Mouse (Mus musculus) spleen, postnatal 4 days (tissue): ENCODE results near the gene Ercc6.

Experiments used
- DNase-seq, 2 experiments: peaks; one replicate each; pipeline ENCODE4 v3.0.0; 2022; ENCODE audit warnings: low spot score in 2 of 2

Ercc6 gene

DNA sequence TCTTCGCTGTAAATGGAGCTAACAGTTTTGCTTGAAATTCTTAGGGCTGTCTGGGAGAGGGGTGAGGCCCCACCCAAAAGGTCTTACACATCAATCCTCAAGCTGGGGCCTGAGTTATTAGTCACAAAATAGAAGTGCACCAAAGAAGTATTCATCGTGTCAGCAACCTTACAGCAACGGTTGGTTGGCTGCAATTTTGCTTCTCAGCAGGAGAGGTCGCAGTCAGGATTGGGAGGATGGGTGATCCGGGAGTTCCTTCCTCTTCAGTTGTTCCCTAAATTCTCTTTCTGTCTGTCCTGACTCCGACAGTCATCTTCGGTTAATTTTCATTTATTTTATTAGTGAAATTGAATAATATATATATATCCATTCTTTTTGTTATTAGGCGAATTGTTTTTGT is 59.2 kb downstream of the Ercc6 start:
- no peak for DNase-seq

DNA sequence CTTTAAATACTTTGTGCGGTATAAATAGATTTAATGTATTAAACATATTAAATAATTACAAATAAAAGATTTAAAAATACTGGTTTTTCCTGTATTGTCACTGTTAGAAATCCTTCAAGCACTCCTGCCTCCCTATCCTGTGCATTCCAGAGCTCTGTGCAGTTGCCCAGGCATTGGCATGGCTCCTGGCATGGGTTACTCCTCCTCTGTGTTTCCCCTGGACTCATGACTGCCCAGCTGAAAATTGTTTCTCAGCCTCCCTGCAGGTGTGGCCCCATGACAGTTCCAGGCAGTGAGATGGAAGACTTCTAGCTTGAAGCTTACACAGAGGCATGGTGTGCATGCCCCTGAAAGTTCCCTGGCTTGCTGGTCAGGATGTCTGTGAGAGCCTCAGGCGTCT is 65.1 kb downstream of the Ercc6 start:
- no peak for DNase-seq

DNA sequence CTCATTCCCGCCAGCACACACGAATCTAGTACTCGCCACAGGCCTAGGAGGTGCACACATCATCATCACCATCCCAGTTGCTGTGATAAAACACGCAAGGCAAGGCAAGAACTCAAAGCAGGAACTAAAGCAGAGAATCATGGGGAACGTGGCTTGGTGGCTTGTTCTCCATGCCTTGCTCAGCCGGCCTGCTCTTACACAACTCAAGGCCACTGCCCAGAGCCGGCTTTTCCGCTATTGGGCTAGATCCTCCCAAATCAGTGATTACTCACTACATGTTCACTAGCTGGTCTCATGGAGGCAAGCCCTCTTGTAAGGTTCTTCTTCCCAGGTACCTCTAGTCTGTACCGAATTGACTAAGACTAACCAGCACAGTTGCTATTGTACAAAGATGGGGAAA is 70.4 kb downstream of the Ercc6 start:
- no peak for DNase-seq

DNA sequence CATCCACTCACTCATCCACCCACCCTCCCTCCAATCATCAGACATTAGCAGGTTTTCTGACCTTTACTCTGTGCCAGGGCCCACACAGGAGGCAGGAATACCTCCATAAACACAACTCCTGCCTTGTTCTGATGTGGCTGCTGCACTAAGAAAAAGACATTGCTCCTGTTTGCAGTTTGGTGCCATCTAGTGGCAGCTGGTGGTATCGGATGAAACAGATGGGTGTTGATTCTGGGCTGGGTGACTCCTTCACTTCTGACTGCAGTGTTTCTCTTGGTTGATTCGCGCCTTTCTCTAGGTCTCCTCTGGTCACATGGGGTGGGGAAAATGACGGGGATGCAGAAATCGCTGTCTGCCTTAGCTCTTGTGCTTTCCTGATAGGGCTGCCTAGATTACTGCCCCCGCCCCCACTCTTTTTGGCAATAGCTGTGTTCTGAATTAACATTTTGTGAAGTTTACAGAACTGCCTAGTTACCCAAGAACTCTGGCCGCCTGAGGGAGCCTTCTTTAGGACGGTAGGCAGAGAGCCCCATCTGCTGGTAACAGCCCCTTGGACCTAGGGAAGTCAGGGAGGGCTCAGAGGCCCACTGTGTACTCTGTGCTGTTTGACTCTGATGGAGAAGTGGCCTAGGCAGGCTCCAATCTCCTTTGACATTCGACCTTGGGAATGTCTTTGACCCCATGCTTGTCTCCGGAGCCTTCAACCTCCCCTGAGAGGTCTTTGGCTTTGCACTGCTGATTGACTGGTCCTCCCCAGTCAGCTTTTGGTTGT is 73.9 kb downstream of the Ercc6 start:
- peak; percentile 55 to 87 for DNase-seq

DNA sequence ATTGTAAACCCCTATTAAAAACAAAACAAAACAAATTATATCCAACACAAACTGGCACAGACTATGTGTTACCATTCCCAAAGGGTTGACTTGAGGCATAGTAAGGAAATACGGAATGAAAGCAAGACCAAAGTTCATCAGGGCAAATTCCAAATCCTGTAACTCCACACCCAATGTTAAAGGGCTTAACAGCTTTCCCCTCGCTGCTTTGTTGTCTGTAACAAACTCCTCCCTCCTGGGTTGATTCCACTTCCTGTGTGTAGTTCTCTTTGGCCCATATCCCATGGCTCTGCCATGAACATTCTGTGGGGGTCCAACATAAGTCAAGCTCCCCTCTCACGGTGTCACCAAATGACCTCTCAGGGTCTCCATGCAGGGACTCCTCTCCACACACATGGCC is 77.1 kb downstream of the Ercc6 start:
- DNase-seq, result no peak

DNA sequence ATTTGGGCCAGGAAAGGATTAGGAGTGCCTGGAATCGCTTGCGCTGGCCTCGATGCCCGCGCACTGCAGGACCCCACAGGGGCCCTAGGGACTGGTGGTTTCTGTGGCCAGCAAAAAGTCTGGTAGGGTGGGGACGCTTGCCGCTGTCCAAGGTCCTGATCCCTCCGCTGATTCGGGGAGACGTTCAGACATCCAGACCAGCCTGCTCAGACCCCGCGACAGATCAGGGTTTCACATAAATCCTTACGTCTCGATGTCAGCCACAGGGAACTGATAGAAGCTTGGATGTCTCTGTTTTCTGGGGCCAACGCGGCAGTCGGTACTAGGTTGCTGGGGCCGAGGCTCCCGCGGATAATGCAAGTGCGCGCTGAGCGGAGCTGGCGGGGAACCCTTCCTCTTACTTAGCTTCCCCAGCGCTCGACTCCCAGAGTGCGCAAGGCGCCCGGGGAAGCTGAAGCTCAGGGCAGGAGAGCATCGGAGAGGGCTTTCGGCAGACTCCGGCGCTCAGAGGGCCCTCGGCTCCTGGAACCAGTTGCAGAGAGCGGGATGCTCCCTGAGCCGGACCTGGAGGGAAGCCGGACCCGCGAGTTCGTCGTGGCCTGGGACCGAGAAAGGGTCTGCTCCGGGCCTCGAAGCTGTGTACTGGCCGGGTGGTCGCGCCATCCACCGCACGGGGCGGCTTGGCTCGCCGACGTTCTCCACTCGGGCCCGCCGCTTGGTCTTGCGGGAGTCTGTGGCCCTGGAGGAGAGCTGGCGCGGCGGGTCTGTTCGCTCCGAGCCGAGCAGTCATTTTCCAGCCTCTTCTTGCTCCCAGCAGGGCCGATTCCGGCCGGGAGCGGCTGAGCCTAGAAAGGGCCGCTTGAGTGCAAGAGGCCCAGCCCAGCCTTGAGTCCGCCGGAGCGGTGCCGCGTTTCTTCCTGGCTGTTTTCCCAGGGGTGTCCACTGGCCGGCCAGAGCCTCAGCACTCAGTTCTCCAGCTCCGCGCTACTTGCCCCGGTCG is 84.2 kb downstream of the Ercc6 start:
- peak; percentile 57 to 84 for DNase-seq

DNA sequence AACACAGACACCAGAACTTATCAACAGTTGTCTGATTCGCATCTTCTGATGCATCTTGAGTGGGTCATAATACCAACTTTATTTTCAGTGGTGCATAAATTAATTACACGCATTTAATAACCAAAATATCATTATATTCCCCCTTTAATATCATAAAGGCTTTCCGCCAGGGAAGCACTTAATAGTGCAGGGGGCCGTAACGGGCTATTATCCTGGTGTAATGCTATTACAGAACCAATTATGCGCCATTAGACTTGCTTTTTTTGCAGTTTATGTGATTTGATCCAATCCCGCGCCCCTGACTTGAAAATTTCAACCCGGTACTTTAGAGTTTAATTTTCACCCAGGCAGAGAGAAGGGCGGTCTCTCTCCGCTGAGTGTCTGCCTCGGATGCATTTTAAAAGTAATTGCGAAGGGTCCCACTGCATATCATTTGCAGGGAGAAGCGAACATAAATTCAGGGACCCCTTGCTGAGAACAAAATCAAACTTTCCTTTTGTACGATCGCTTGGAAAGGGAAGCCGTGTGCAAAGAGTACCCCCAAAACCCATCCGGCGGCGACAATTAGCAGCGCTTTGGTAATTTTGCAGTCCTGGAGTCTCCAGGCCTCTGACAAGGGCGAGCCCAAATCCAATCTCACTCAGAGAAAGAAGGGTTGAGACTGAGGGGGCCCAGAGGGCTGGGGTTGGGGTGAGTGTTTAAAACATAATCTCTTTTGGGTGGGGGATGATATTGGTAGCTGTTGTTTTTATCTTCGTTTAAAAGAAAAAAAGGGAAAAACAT is 85.3 kb downstream of the Ercc6 start:
- no peak for DNase-seq

DNA sequence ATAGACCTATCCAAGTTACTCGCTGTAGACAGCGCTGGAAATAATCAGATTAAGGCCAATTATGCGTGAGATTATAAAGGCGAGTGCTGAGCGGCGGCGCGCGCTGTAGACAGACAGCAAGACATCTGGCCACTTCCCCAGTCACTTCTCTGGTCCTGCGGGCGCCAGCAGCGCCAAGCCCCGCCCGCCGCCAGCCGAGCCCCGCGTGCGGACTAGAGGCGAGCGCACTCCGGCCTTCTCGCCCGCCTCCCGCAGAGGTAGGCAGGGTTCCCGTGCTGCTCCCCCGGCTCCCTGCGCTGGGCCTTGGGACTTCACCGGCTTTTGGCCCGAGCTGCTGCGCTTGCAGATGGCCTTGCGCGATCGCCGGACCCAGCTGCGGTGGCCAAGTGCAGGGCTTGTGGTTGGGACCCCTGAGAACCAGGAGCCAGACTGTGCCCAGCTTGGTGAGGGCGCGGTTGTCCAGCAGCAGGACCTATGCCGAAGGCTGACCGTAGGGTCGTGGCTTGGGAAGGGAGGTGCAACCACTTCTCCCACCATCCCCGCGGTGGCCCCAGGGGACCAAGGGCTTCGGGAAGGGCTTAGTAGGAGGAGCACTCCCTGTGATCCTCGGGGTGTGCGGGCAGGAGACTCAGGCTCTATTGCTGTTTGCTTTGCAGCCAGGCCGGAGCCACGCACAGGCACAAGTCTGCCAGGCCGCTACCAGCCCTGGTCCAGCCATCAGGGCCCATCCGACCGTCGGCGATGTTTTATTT is 86.1 kb downstream of the Ercc6 start, which contains the start of gene Prrxl1:
Gene Prrxl1, plus strand, starts transcription at position 118 of the 752 bp plus-strand sequence.
- DNase-seq, result no peak

DNA sequence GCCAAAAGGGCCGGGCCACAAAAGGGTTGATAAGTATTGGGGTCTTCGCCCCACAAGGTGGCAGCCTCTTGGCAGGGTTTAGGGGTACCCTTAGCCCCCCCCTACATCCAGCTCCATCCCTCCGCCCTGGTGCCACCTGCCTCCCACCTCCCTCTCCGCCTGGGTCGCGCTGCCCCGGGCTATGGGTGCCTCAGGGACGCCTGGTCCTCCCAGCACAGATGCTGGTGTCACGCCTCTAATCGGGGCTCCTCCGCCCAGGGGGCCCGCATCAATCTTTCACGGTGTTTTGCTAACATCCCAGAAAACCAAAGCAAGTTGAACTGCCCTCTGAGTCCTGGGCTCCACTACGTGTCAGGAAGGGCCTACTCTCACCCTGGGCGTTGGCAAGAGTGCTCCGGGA is 86.8 kb downstream of the Ercc6 start:
- no peak for DNase-seq

DNA sequence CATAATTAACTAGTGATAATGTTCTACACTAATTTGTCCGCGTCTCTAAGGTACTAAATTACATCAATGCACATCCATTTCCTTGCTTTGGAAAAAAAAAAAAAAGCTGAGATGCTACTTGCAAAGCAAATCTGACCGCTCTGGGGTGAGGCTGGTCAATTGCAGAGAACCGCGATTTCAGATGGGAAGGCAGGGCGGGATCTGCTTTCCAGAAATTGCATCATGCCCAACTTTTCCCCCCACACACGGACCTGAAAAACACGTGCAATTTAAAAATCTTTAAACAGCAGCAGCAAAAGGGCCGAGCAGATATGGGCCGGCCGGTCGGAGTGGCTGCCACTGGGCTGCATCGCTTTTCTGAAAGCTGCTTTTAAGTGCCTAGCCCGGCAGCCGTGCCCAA is 92.2 kb downstream of the Ercc6 start:
- DNase-seq, result no peak

DNA sequence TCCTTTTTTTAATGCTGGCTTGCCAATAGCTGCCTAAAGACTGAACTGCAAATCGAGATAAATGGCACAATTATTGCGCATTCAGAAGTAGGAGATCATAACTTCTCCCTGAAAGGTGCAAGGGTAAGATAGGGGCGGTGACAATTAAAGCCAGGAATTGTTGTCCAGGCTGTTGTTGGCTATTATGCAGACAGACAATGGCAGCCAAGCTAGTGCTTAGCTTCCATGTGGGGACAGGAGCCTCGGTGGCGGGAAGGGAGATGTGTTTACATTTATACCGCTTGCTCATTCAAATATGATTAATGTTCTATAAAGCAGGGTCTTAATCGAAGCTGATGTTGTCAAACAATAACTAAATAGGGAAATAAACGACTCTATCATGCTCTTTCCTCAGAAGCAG is 93.0 kb downstream of the Ercc6 start:
- no peak for DNase-seq

DNA sequence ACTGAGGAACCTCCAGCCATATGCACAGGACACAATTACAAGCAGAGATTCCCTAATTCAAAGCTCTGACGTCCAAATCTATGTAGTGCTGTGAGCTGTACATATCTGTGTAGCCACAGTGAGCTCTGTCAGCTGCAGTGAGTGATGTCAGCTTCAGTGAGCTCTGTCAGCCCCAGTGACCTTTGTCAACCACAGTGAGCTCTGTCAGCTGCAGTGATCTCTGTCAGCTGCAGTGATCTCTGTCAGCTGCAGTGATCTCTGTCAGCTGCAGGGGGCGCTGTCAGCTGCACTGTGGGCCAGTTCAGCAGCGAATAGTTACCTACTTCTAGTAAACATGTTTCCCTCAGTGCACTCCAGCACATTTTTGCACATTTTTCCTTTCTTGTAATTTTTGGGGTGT is 96.1 kb downstream of the Ercc6 start:
- DNase-seq, result no peak

DNA sequence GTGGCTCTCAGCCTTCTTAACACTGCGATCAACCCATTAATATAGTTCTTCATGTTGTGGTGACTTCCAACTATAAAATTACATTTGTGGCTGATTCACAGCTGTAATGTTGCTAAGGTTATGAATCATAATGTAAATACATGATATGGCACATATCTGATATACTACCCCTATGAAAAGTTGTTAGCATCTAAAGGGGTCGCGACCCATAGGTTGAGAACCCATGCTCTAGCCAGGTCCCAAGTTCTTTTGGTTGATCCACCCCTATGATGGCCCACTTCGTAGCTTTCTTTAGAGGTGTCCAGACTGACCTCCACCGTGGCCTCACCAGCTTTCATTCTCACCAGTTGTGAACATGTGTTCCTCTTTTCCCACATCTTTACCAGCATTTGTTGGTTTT is 103.9 kb downstream of the Ercc6 start:
- DNase-seq, result no peak

DNA sequence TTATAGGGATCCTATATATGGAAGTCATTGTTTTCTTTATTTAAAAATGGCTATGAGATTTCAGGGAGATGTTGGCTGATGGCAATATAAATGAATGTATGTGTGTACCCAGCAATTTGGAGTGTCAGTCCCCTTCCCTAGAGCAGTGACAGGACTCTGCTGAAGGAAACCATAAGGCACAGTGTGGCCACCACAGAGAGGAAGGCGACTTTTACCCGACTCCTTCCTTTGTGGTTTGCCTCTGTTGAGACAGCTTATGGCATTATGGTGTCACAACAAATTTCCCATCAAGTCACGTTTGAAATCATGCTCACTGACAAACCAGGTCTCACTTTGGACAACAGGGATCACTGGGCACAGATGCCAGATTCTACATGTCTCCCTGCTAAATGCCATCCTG is 110.9 kb downstream of the Ercc6 start:
- no peak for DNase-seq

DNA sequence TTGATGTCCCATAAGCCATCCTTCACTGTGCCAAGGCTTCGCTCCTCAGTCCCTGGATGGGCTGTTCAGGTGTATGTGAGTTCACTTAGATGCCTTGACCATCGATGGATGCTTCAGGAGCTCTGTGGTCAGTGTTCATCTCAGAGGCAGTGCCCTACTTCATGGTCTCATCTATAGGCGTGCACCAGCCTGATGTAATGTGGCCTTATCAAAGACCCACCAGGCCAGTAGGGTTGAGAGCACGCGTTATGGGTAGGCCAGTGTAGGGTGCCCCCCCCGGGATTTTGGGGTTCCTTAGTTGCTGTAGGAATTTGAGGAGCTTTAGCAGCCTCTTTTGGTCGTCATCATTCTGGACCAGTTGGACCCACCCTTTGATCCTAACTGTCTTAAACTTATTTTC is 111.5 kb downstream of the Ercc6 start:
- DNase-seq, result no peak

DNA sequence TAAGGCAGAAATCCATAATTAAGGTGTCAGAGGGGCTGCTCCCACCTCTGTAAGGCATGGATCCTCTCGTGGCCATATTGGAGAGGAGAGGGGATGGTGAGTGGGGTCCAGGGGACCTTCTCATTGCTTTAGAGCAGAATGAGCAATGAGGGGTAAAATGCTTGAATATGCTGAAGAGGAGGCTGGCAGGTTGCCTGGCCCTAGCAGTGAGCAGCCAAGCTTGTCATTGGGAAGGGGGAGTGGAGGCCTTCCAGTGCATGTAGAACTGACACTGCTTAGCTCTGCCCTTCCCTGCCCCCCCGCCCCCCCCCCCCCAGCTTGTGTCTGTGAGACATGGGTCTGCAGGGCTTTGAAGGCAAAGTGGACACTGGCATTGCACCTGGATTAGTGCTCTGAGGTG is 114.0 kb downstream of the Ercc6 start:
- DNase-seq, result no peak

DNA sequence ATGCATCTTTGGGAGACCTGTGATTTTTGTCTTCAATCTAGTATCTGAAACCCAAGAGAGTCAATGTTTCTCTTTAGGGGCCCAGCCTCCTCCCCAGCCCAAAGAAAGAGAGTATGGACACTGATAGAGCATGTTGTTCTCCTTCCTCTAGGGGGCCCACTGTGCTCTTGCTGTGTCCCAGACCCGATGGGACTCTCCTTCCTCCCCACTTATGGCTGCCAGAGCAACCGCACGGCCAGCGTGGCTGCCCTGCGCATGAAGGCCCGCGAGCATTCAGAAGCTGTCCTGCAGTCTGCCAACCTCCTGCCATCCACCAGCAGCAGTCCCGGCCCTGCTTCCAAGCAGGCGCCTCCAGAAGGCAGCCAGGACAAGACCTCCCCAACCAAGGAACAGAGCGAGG is 115.3 kb downstream of the Ercc6 start:
- DNase-seq, result no peak
